Mouse (Mus musculus): ENCODE results near the gene Nrxn3.

Gene Nrxn3

GRCm38 (mm10) chr12:89331474-89332263 is 609.0 kb downstream of the Nrxn3 start:
- DNase-seq (ENCODE audit: low spot score): no peak

DNA sequence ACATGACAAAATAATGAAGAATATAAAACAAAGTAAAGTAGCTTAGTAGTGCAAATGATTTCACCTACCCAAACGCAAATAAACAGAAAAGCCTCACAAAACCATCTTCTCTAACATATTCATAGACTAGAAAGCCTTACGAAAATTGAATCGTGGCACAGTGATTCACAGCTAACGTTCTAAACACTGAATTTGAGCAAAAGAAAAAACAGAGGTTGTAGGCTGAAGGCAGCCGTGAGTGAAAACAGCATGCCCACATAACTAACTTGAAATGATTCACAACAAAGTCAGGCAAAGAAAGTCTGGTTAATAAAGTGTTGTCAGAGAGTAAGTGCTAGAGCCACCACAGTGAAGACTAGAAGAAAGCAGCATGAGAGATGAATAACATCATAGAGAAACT is 610.8 kb downstream of the Nrxn3 start:
- no peak for DNase-seq (ENCODE audit: low spot score)

DNA sequence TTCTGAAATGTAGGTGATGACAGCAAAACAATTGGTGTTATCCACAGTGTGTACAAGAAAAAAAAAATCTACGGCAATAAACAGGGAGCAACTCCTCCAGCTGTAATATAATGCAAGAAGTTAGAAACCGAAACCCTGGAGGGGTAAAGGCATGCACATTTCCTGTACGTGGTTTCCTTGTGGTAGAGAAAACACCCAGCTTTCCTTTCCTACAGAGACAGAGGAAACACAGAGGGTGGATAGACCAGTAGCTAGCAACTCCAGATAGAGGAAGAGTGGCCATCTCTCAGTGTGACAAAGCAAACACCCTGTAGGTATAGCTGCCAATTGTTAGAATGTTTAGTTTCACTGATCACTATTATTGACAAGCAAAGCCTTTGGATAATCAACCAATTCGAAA is 642.2 kb downstream of the Nrxn3 start:
- DNase-seq (ENCODE audit: low spot score): no peak

- no peak for DNase-seq (ENCODE audit: low spot score)
Observed at GRCm38 (mm10) chr12:89369939-89370338, 647.3 kb downstream of the Nrxn3 start.

GRCm38 (mm10) chr12:89376600-89376999 is 653.9 kb downstream of the Nrxn3 start:
- no peak for DNase-seq (ENCODE audit: low spot score)

DNA sequence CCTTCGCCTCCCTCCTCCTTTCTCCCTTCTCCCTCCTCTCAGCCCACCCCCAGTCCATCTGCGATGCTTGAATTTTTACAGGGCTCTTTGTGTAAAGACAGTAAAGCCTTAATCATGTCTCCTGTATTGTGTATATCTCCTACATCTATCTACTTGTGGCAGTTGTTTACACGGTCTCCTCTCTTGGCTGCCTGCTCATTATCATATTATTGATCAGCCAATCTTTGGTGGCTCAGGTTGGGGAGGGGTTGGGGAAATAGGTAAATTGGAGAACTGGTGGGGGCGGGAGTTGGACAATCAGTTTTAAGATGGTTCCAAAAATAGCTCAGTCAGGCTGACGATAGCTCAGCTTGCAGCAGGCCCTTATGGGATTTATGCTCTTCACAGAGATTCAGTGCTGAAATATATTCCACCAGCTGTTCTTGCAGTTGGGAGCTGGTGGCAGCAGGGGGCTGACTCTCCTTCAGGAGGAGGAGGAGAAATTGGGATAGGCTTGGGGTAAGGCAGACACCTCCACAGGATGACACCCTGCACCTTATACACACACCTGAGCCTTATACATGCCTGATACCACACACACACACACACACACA is 654.5 kb downstream of the Nrxn3 start:
- DNase-seq (ENCODE audit: low spot score): no peak

DNA sequence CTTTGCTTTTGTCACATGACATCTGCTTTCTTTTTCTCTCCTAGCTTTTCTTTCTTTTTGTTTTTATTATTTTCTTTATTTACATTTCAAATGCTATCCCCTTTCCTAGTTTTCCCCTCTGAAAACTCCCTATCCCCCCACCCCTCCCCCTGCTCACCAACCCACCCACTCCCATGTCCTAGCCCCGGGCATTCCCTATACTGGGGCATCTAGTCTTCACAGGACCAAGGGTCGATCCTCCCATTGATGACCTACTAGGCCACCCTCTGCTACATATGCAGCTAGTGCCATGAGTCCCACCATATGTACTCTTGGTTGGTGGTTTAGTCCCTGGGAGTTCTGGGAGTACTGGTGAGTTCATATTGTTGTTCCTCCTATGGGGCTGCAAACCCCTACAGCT is 655.0 kb downstream of the Nrxn3 start:
- DNase-seq (ENCODE audit: low spot score): no peak

DNA sequence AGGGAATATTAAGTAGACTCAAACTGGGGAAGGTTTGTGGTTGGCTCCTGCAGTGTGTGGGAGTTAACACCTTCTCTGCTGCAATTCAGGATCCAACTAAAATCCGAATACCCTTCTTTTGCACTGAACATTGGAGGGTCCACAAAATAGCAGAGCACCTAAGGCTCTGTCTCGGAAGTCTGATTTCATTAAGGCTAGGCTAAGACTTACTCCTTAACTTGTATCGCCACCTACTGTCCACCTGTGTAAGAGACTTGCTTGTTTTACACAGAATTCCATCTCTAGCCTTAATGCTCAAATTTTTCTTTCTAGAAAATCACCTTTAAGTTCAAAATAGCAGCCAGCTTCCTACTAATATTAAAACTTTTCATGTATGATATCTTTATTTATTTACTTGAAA is 660.6 kb downstream of the Nrxn3 start:
- no peak for DNase-seq (ENCODE audit: low spot score)

DNA sequence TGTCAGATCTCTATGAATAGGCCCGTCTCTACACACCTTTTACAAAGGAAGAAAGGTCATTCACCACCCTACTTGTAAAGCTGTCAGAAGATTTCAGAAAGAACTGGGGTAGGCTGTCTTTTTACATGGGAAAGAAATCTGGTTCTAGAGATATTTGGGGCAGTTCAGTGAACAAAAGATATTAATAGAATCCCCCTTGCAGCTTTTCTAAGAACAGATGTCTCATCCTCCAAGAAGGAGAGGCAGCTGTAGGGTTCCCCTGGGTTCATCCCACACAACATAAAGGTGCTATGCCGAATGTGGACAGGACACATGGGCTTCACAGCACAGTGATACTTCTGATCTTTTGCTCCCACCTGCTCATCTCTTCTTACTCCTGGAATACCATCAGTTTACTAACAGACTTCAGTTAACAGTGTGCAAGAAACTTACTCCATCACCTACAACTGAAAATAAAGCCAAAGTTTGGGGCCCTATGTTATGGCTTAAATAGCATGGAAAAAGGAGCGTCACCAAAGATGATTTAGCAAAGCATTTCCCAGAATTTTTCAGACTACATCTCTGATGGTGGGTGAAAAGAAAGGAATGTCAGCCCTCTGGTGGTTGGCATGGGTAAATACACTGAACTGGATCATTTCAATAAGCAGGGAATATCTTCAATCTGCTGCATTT is 672.6 kb downstream of the Nrxn3 start:
- DNase-seq (ENCODE audit: low spot score): no peak

DNA sequence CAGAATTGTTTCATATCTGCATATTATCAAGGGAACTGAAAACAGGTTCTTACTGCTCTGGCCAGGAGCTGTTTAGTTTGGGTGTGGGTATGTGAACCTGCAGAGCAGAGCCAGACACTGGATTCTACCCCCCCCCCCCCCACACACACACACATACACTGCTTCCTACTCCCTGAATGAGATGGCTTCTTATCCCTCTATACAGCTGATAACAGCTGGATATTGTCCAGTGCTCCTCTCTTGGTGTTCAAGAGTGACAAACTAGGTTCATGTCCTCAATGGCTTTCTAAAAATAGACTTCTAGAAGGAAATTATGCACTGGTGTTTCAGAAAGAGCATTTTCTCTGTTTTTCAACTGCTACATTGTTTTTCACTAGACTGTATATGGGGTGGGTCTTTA is 713.8 kb downstream of the Nrxn3 start:
- no peak for DNase-seq (ENCODE audit: low spot score)

DNA sequence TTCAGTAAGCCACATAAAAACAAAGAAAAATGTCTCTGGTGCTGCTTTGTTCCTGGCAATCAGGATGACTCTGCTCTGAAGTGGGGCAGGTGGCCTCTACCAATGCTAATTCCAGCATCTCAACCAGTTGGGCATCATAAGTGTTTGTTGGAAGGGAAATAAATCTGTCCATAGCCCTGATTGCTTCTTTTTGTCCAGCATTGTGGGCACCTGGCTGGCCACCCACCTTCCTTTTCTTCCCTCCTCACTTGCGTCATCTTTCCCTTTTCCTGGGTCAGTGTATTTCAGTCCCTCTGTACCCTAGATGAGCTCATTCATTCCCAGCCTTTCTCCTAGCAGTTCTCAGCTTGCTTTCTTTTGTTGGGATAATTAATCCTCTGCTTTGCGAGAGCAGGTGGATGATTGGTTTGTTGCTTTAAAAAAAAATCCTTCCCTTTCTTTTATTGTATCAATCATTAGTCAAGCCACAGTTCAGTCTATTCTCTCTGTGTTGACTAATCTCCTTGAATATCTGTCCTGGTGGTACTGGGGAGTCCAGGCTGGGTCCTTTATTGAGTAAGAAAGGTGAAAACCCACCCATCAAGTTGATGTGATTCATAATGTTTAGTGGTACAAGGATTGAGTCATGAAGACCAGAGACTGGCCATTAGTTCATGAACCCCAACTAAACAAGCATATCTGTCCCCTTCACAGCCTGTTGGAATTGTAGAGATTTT is 719.8 kb downstream of the Nrxn3 start:
- no peak for DNase-seq (ENCODE audit: low spot score)

GRCm38 (mm10) chr12:89450667-89451298 is 728.1 kb downstream of the Nrxn3 start:
- DNase-seq (ENCODE audit: low spot score): peak; percentile 3

GRCm38 (mm10) chr12:89470226-89470625 is 747.5 kb downstream of the Nrxn3 start:
- DNase-seq (ENCODE audit: low spot score): no peak

DNA sequence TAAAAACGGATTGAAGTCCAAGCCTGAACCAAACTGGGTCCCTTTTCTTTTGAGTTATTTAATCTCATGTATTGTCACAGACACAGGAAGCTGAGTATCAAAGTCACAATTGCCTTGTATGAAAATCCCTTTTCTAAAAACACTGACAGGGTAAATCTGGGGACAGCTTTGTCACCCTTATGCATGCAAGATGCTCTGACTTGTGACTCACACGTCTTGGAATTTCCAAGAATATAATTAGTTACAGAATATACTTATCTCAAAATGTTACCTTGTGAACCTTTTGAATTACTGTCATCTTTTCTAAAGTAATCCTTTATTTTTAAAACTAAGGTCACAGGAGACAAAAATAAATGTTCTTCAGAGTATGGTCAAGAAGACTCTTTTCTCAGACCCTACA is 748.6 kb downstream of the Nrxn3 start:
- no peak for DNase-seq (ENCODE audit: low spot score)

DNA sequence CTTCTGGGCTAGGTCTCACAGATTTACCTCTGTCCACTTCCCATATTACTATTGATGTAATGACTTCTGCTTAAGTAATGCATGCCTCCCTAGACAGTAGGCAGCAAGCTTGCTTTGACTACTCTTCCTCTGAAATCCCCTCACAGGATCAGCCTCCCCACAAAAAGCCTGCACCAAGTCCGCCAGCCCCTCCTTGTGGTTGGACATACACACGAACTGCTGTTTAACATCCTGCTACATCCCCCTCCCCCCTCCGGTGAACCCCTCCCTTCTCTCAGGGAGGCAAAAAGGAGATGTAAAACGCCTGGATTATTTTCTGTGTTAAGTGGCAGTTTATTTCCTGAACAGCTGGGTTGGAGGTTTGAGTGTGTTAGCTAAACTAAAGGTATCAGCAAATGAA is 749.2 kb downstream of the Nrxn3 start:
- no peak for DNase-seq (ENCODE audit: low spot score)

DNA sequence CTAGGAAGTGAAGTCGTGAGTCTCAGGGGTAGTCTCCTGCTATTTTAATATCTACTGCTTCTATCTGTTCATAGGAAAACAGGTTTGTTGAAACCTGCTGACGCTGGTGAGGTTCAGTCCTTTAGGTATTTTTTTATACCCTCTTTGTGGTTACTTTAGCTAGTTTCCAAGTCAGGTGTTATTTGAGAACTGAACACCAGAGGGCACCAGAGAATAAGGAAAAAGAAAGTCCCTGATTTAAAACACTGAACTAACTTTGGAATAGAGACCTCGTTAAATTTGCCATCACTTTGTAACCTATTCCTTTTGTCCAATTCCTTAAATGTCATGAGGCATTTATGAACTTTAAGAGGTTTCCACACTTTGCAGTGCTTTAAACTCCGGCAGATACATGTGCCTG is 756.4 kb downstream of the Nrxn3 start:
- no peak for DNase-seq (ENCODE audit: low spot score)

DNA sequence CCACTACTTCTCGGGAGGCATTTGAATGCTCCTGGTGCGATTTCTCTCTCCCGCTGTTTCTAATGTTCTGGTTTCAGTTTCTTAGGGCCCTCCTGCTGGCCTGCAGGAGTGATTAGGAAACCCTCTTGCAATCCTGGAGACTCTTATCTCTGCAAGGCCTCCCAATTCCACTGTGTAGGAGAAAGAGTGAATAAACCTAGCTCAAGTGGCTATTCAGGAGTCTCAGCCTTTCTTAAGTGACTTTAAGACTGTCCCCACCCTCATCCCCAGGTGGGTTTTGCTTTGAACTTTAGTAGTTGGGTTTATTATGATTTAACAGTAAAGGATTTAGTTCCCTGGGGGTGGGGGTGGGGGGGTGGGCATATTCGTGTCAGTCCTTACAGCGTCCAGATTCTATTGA is 759.5 kb downstream of the Nrxn3 start:
- no peak for DNase-seq (ENCODE audit: low spot score)

- DNase-seq (ENCODE audit: low spot score): no peak
Observed at GRCm38 (mm10) chr12:89504026-89504425, 781.4 kb downstream of the Nrxn3 start.

DNA sequence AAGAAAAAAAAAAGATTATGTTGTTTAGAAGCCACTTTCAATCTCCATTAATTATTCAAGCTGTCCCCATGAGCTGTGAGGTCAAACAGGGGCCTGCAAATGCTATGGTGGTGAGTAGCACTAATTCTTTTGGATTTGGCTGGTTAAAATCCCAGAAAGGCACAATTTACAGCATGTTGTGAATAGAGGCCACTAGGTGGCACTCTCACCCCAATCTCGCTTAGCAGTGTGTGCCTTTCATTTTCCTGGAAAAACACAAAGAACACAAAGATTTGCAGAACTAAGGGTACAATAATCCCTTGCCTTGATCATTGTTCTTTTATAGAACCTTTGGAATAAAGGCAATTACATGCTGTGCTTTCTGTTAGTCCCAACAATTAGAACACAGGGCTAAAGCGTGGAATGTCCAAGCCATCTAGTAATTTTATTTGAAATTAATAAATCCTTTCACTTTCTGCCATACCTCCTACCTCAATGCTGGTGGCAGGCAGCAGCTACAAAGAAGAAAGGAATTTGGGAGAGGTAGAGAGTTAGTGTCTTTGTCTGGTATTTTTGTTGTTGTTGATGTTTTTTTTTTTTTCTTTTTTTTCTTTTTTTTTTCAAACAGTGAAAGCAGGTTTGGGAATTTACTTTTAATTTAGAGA is 782.6 kb downstream of the Nrxn3 start:
- no peak for DNase-seq (ENCODE audit: low spot score)

DNA sequence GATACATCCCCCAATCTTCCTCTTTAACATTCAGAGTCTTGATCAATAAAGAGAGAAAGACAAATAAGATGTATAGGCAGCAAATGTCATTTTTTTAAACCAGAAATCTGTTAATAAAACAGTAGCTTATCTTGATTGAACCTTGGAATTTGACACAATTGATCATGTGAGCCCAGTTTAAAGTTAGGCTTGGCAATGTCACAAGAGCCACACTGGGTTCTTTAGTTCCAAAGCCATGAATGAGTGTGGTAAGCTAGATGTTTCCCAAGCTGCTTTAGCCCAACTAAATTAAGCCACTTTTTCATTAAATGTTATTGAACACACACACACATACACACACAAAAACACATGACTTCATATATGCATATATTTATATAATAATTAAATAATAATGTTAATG is 786.3 kb downstream of the Nrxn3 start:
- DNase-seq (ENCODE audit: low spot score): no peak

- DNase-seq (ENCODE audit: low spot score): peak; percentile 9
Observed at GRCm38 (mm10) chr12:89513759-89514158, 791.1 kb downstream of the Nrxn3 start.

DNA sequence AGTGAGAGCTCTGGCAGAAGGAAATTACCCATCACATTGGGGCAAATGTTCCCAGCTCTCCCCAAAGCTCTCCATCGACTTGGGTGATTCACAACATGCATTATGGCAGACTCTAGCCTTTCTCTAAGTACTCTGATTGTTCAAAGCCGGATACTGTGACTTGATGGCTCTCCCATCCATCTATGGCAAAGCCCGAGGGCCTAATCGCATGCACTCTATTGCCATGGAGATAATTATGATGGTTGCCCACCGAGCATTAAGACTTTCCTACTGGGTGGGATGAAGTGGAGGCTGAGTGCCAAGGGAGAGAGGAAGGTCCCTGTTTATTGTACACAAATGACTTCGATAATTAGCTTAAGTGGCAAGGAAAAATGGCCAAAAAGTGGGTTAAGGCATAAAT is 793.4 kb downstream of the Nrxn3 start:
- no peak for DNase-seq (ENCODE audit: low spot score)

All from yolk sac, embryonic 10.5 days (tissue).